Mouse (Mus musculus) neural tube, embryonic 12.5 days (tissue): Measurements from ENCODE around the gene Eef1g. TPM values are rescaled to one million over a fixed set of nuclear protein-coding genes. Genes with fewer than 3 reads are reported as not detected.

Source experiments
- ATAC-seq: fragments of 200-750 bp; cut with Nextera tagmentation; 2 replicates; pipeline ENCODE4 v1.8.0; 2017; ENCODE audit warnings: low read depth, mild to moderate bottlenecking, moderate TSS enrichment, moderate library complexity; ENCODE audit not compliant: low FRiP score
- H3K27ac ChIP-seq: fragments of 300-500 bp; sonication (generic); 2 replicates; pipeline ENCODE4 v1.5.1; 2016
- H3K27me3 ChIP-seq: fragments of 300-500 bp; sonication (generic); replicated peaks from 2 replicates; pipeline ENCODE4 v1.6.1; 2016; ENCODE audit warnings: mild to moderate bottlenecking
- H3K36me3 ChIP-seq: fragments of 300-500 bp; sonication (generic); 2 replicates; pipeline ENCODE4 v1.6.1; 2016; ENCODE audit warnings: mild to moderate bottlenecking
- H3K4me1 ChIP-seq: fragments of 300-500 bp; sonication (generic); 2 replicates; pipeline ENCODE4 v1.6.1; 2016
- H3K4me2 ChIP-seq: fragments of 300-500 bp; sonication (generic); replicated peaks from 2 replicates; pipeline ENCODE4 v1.6.1; 2016; ENCODE audit warnings: mild to moderate bottlenecking
- H3K4me3 ChIP-seq: fragments of 300-500 bp; sonication (generic); 2 replicates; pipeline ENCODE4 v1.5.1; 2016
- H3K9ac ChIP-seq: fragments of 300-500 bp; sonication (generic); 2 replicates; pipeline ENCODE4 v1.6.1; 2016; ENCODE audit warnings: mild to moderate bottlenecking
- H3K9me3 ChIP-seq: fragments of 300-500 bp; sonication (generic); 2 replicates; pipeline ENCODE4 v1.6.1; 2016; ENCODE audit warnings: mild to moderate bottlenecking
- WGBS: fragments of 180-500 bp; shearing (Covaris S2); methylation state at CpG from one replicate; pipeline ENCODE4 v1.1.7; 2016; 5-methylcytosine and 5-hydroxymethylcytosine counted together
- polyA plus RNA-seq: library from polyadenylated mRNA; unstranded; fragments of >200 nt; fragmentation: Nextera tagmentation; extraction: Ambion mirVana; gene quantifications from 2 replicates; pipeline ENCODE4 v1.2.1, GENCODE M21; 2016

Eef1g gene
- 360 and 361 TPM in 2 replicates for polyA plus RNA-seq

GRCm38 (mm10) chr19:8966590-8967372 lies at the start of gene Eef1g:
Gene Eef1g (plus strand): TSS chr19:8967041.
- Histone ChIP-seq H3K4me2 (peak within 1 kb of the TSS; percentile 88), H3K9me3 (no peaks in the 10 kb centered on the region), H3K4me1 (peaks cover 22% of the 10 kb centered on the region), H3K9ac (peak within 1 kb of the TSS; percentile 85), H3K27me3 (no peaks in the 10 kb centered on the region), H3K36me3 (peaks cover 72% of the 10 kb centered on the region), H3K27ac (peak within 1 kb of the TSS; percentile 64), H3K4me3 (peak within 1 kb of the TSS; percentile 68)
- ATAC-seq: peak; percentile 99
- 1% methylated on average over 52 of the region's 52 CpGs for WGBS

GRCm38 (mm10) chr19:8919000-8919399 lies 47.8 kb upstream of the Eef1g start:
- H3K4me3 ChIP-seq: no peak overlapping the region
- H3K4me2 ChIP-seq: no peak overlapping the region
- H3K27me3 ChIP-seq: no peaks in the 10 kb centered on the region
- H3K36me3 ChIP-seq: peaks cover 34% of the 10 kb centered on the region
- peaks cover 13% of the 10 kb centered on the region for H3K4me1 ChIP-seq
- no peak overlapping the region for H3K27ac ChIP-seq
- H3K9me3 ChIP-seq: no peaks in the 10 kb centered on the region
- 95% methylated on average over 3 of the region's 3 CpGs for WGBS
- ATAC-seq: no peak
- H3K9ac ChIP-seq: no peak overlapping the region

GRCm38 (mm10) chr19:8919684-8920072 lies 47.2 kb upstream of the Eef1g start:
- peaks cover 13% of the 10 kb centered on the region for H3K4me1 ChIP-seq
- no peak overlapping the region; the same call in 1 of the 2 replicates for H3K9ac ChIP-seq
- peaks cover 28% of the 10 kb centered on the region for H3K36me3 ChIP-seq
- H3K27me3 ChIP-seq: no peaks in the 10 kb centered on the region
- H3K9me3 ChIP-seq: no peaks in the 10 kb centered on the region
- 0 out of 2 replicates have a peak overlapping the region, but pooled peaks have one; percentile 75 for H3K27ac ChIP-seq
- no peak for ATAC-seq
- peak overlapping the region; percentile 71 for H3K4me2 ChIP-seq
- WGBS: 54% methylated on average over 6 of the region's 6 CpGs
- peak overlapping the region; percentile 83 for H3K4me3 ChIP-seq

GRCm38 (mm10) chr19:8920073-8920736 lies 46.6 kb upstream of the Eef1g start, which contains the start of gene B3gat3:
Gene B3gat3 (plus strand): TSS chr19:8920374.
- peak within 1 kb of the TSS; percentile 83 for H3K4me3 ChIP-seq
- H3K27ac ChIP-seq: peak within 1 kb of the TSS; percentile 75
- peak; percentile 97 for ATAC-seq
- WGBS: 2% methylated on average over 50 of the region's 50 CpGs
- peak within 1 kb of the TSS; percentile 71 for H3K4me2 ChIP-seq
- H3K36me3 ChIP-seq: peaks cover 22% of the 10 kb centered on the region
- peak within 1 kb of the TSS; percentile 81 for H3K9ac ChIP-seq
- peaks cover 13% of the 10 kb centered on the region for H3K4me1 ChIP-seq
- H3K27me3 ChIP-seq: no peaks in the 10 kb centered on the region
- H3K9me3 ChIP-seq: no peaks in the 10 kb centered on the region

- 4% methylated on average over 6 of the region's 6 CpGs for WGBS
- H3K36me3 ChIP-seq: peaks cover 21% of the 10 kb centered on the region
- peaks cover 13% of the 10 kb centered on the region for H3K4me1 ChIP-seq
- H3K27ac ChIP-seq: peak overlapping the region; percentile 75
- no peak for ATAC-seq
- H3K9me3 ChIP-seq: no peaks in the 10 kb centered on the region
- H3K4me2 ChIP-seq: peak overlapping the region; percentile 71
- peak overlapping the region; percentile 83 for H3K4me3 ChIP-seq
- H3K9ac ChIP-seq: peak overlapping the region; percentile 81
- no peaks in the 10 kb centered on the region for H3K27me3 ChIP-seq
These were observed 46.0 kb upstream of the Eef1g start for GRCm38 (mm10) chr19:8920836-8921291.

GRCm38 (mm10) chr19:8921741-8922140 lies 45.1 kb upstream of the Eef1g start:
- WGBS: 86% methylated on average over 9 of the region's 9 CpGs
- no peaks in the 10 kb centered on the region for H3K27me3 ChIP-seq
- peak overlapping the region; percentile 71 for H3K4me2 ChIP-seq
- peaks cover 21% of the 10 kb centered on the region for H3K36me3 ChIP-seq
- no peaks in the 10 kb centered on the region for H3K9me3 ChIP-seq
- peaks cover 13% of the 10 kb centered on the region for H3K4me1 ChIP-seq
- H3K4me3 ChIP-seq: 0 out of 2 replicates have a peak overlapping the region, but pooled peaks have one; percentile 3
- no peak overlapping the region for H3K27ac ChIP-seq
- H3K9ac ChIP-seq: 0 out of 2 replicates have a peak overlapping the region, but pooled peaks have one; percentile 81
- no peak for ATAC-seq

- peaks cover 28% of the 10 kb centered on the region for H3K36me3 ChIP-seq
- ATAC-seq: no peak
- H3K9ac ChIP-seq: no peak overlapping the region
- H3K9me3 ChIP-seq: no peaks in the 10 kb centered on the region
- H3K4me3 ChIP-seq: no peak overlapping the region
- peaks cover 21% of the 10 kb centered on the region for H3K4me1 ChIP-seq
- WGBS: 84% methylated on average over 2 of the region's 2 CpGs
- H3K4me2 ChIP-seq: no peak overlapping the region
- H3K27ac ChIP-seq: no peak overlapping the region
- H3K27me3 ChIP-seq: no peaks in the 10 kb centered on the region
These were observed 40.1 kb upstream of the Eef1g start for GRCm38 (mm10) chr19:8926766-8927165.

- Histone ChIP-seq H3K9me3 (no peaks in the 10 kb centered on the region), H3K9ac (no peak overlapping the region), H3K4me2 (no peak overlapping the region), H3K4me1 (peaks cover 20% of the 10 kb centered on the region), H3K4me3 (no peak overlapping the region), H3K36me3 (peaks cover 26% of the 10 kb centered on the region), H3K27ac (no peak overlapping the region), H3K27me3 (no peaks in the 10 kb centered on the region)
- 91% methylated on average over 12 of the region's 12 CpGs for WGBS
- ATAC-seq: no peak
These were observed 38.8 kb upstream of the Eef1g start for GRCm38 (mm10) chr19:8927891-8928525.

- Histone ChIP-seq H3K27me3 (no peaks in the 10 kb centered on the region), H3K4me2 (peak overlapping the region; percentile 84), H3K4me3 (peak overlapping the region; percentile 59), H3K27ac (no peak overlapping the region), H3K36me3 (peaks cover 31% of the 10 kb centered on the region), H3K9ac (0 out of 2 replicates have a peak overlapping the region, but pooled peaks have one; percentile 72), H3K4me1 (peaks cover 20% of the 10 kb centered on the region), H3K9me3 (no peaks in the 10 kb centered on the region)
- ATAC-seq: peak; percentile 31; the same call in 1 of the 2 replicates
- 22% methylated on average over 16 of the region's 16 CpGs for WGBS
These were observed 38.1 kb upstream of the Eef1g start for GRCm38 (mm10) chr19:8928689-8929223.

GRCm38 (mm10) chr19:8929224-8930088 lies 37.4 kb upstream of the Eef1g start, which contains the start of the genes Rom1 and Eml3:
Gene Rom1 (minus strand): TSS chr19:8929356.
Gene Eml3 (plus strand): TSS chr19:8929552.
- under 1% methylated on average over 70 of the region's 74 CpGs for WGBS
- Histone ChIP-seq H3K4me1 (peaks cover 20% of the 10 kb centered on the region), H3K9ac (peak within 1 kb of the TSS; percentile 72), H3K27me3 (no peaks in the 10 kb centered on the region), H3K4me3 (peak within 1 kb of the TSS; percentile 59), H3K36me3 (peaks cover 34% of the 10 kb centered on the region), H3K4me2 (peak within 1 kb of the TSS; percentile 84), H3K27ac (no peak within 1 kb of the TSS), H3K9me3 (no peaks in the 10 kb centered on the region)
- peak; percentile 67 for ATAC-seq

- Histone ChIP-seq H3K4me3 (peak overlapping the region; percentile 59), H3K27ac (no peak overlapping the region), H3K36me3 (peaks cover 34% of the 10 kb centered on the region), H3K27me3 (no peaks in the 10 kb centered on the region), H3K9me3 (no peaks in the 10 kb centered on the region), H3K9ac (peak overlapping the region; percentile 72), H3K4me2 (peak overlapping the region; percentile 84), H3K4me1 (peaks cover 20% of the 10 kb centered on the region)
- ATAC-seq: peak; percentile 13; the same call in 1 of the 2 replicates
- WGBS: 16% methylated on average over 11 of the region's 11 CpGs
These were observed 36.7 kb upstream of the Eef1g start for GRCm38 (mm10) chr19:8930117-8930516.
